Mouse (Mus musculus) lung, postnatal 0 days (tissue): ENCODE measurements around the gene Arl10. TPM values are rescaled to one million over a fixed set of nuclear protein-coding genes. Genes with fewer than 3 reads are reported as not detected.
A peak's percentile ranks its signal among the peaks of the same experiment; 100 is the strongest.

Experiments used
- ATAC-seq: fragments of 200-750 bp; cut with Nextera tagmentation; 2 replicates; pipeline ENCODE4 v1.8.0; 2017; ENCODE audit warnings: moderate library complexity
- DNase-seq: peaks from one replicate; pipeline ENCODE4 v3.0.0-alpha.2; 2016; ENCODE audit warnings: low spot score
- H3K27ac ChIP-seq: fragments of 300-500 bp; sonication (generic); 2 replicates; pipeline ENCODE4 v1.5.1; 2014; ENCODE audit warnings: antibody characterized with exemption, mild to moderate bottlenecking, low read length, mixed read lengths
- H3K27me3 ChIP-seq: fragments of 300-500 bp; sonication (generic); replicated peaks from 2 replicates; pipeline ENCODE4 v1.6.1; 2014; ENCODE audit warnings: low read length, mixed read lengths; ENCODE audit not compliant: insufficient read depth
- H3K36me3 ChIP-seq: fragments of 300-500 bp; sonication (generic); 2 replicates; pipeline ENCODE4 v1.6.1; 2014; ENCODE audit warnings: low read length, mixed read lengths; ENCODE audit not compliant: insufficient read depth
- H3K4me1 ChIP-seq: fragments of 300-500 bp; sonication (generic); 2 replicates; pipeline ENCODE4 v1.6.1; 2014; ENCODE audit warnings: antibody characterized with exemption, low read depth, low read length, mixed read lengths; ENCODE audit not compliant: insufficient read depth
- H3K4me2 ChIP-seq: fragments of 300-500 bp; sonication (generic); replicated peaks from 2 replicates; pipeline ENCODE4 v1.6.1; 2014; ENCODE audit warnings: low read depth, mild to moderate bottlenecking, low read length, moderate library complexity, mixed read lengths
- H3K4me3 ChIP-seq: fragments of 300-500 bp; sonication (generic); 2 replicates; pipeline ENCODE4 v1.5.1; 2014; ENCODE audit warnings: low read depth, low read length
- H3K9ac ChIP-seq: fragments of 300-500 bp; sonication (generic); replicated peaks from 2 replicates; pipeline ENCODE4 v1.6.1; 2014; ENCODE audit warnings: low read depth, mild to moderate bottlenecking
- H3K9me3 ChIP-seq: fragments of 300-500 bp; sonication (generic); 2 replicates; pipeline ENCODE4 v1.6.1; 2016; ENCODE audit warnings: low read length, mixed read lengths
- CTCF ChIP-seq: IDR thresholded peaks from 2 replicates; pipeline ENCODE4 v1.5.1; 2016; ENCODE audit warnings: antibody characterized with exemption, mild to moderate bottlenecking
- EP300 ChIP-seq: IDR thresholded peaks from 2 replicates; pipeline ENCODE4 v1.6.1; 2016; ENCODE audit warnings: antibody characterized with exemption, mild to moderate bottlenecking, control low read depth
- WGBS: fragments of 180-500 bp; shearing (Covaris S2); extraction: QIAGEN DNeasy Blood & Tissue Kit; methylation state at CpG from one replicate; pipeline ENCODE4 v1.1.7; 2014; 5-methylcytosine and 5-hydroxymethylcytosine counted together
- polyA plus RNA-seq: library from polyadenylated mRNA; unstranded; fragments of >200 nt; fragmentation: Nextera tagmentation; extraction: Ambion mirVana; gene quantifications from 2 replicates; pipeline ENCODE4 v1.2.1, GENCODE M21; 2015

The Arl10 gene
- polyA plus RNA-seq, 1 experiment from 2014 or later = 21.4 TPM

GRCm38 (mm10) chr13:54589414-54589995, 14.7 kb downstream of the Arl10 start:
- Histone ChIP-seq H3K4me2 (peak overlapping the region; percentile 78), H3K4me1 (peaks cover 4% of the 10 kb centered on the region; the same call in 1 of the 2 replicates), H3K36me3 (no peaks in the 10 kb centered on the region; the same call in 1 of the 2 replicates), H3K9me3 (no peaks in the 10 kb centered on the region), H3K9ac (peak overlapping the region; percentile 69), H3K27me3 (no peaks in the 10 kb centered on the region), H3K4me3 (peak overlapping the region; percentile 77), H3K27ac (no peak overlapping the region)
- DNase-seq (no peak), ATAC-seq (no peak; the same call in none of the 2 replicates)
- TF ChIP-seq EP300 (no peak; the same call in 1 of the 2 replicates), CTCF (no peak)
- 3% methylated on average over 24 of the region's 24 CpGs for WGBS

- Histone ChIP-seq H3K27ac (peak within 1 kb of the TSS; percentile 87), H3K9ac (peak within 1 kb of the TSS; percentile 69), H3K4me3 (peak within 1 kb of the TSS; percentile 77), H3K4me2 (peak within 1 kb of the TSS; percentile 78), H3K4me1 (peaks cover 4% of the 10 kb centered on the region; the same call in 1 of the 2 replicates), H3K36me3 (peaks cover 4% of the 10 kb centered on the region; the same call in 1 of the 2 replicates), H3K27me3 (no peaks in the 10 kb centered on the region), H3K9me3 (no peaks in the 10 kb centered on the region)
- peak; percentile 99 for ATAC-seq
- under 1% methylated on average over 51 of the region's 51 CpGs for WGBS
- DNase-seq = peak; percentile 99
- TF ChIP-seq CTCF (no peak), EP300 (no peak)
These were observed 15.5 kb downstream of the Arl10 start, which contains the start of the genes Nop16 and Higd2a for GRCm38 (mm10) chr13:54589996-54590951. TSS of gene Nop16 (minus strand) at chr13:54590090. TSS of gene Higd2a (plus strand) at chr13:54590207.

- H3K9ac ChIP-seq = no peak overlapping the region
- 86% methylated on average over 8 of the region's 8 CpGs for WGBS
- DNase-seq = no peak
- ATAC-seq = no peak
- no peak overlapping the region for H3K4me3 ChIP-seq
- H3K4me2 ChIP-seq = no peak overlapping the region
- H3K9me3 ChIP-seq = no peaks in the 10 kb centered on the region
- TF ChIP-seq CTCF (no peak), EP300 (no peak)
- no peak overlapping the region for H3K27ac ChIP-seq
- peaks cover 4% of the 10 kb centered on the region; the same call in 1 of the 2 replicates for H3K4me1 ChIP-seq
- no peaks in the 10 kb centered on the region for H3K27me3 ChIP-seq
- H3K36me3 ChIP-seq = peaks cover 4% of the 10 kb centered on the region; the same call in 1 of the 2 replicates
These were observed 17.1 kb downstream of the Arl10 start for GRCm38 (mm10) chr13:54591776-54592356.

- TF ChIP-seq CTCF = no peak
- TF ChIP-seq EP300 = no peak
- no peaks in the 10 kb centered on the region for H3K9me3 ChIP-seq
- DNase-seq (no peak), ATAC-seq (no peak)
- no peak overlapping the region for H3K4me3 ChIP-seq
- H3K27ac ChIP-seq = no peak overlapping the region
- peaks cover 4% of the 10 kb centered on the region; the same call in 1 of the 2 replicates for H3K4me1 ChIP-seq
- H3K4me2 ChIP-seq = no peak overlapping the region
- H3K9ac ChIP-seq = no peak overlapping the region
- WGBS = 90% methylated on average over 11 of the region's 11 CpGs
- no peaks in the 10 kb centered on the region for H3K27me3 ChIP-seq
- H3K36me3 ChIP-seq = 0 out of 2 replicates have a peak, but pooled peaks cover 4% of the 10 kb centered on the region
These were observed 18.8 kb downstream of the Arl10 start for GRCm38 (mm10) chr13:54593617-54594016.

GRCm38 (mm10) chr13:54596107-54596690, 21.4 kb downstream of the Arl10 start:
- no peak overlapping the region for H3K4me3 ChIP-seq
- TF ChIP-seq EP300 (no peak), CTCF (no peak)
- no peak overlapping the region for H3K9ac ChIP-seq
- H3K36me3 ChIP-seq = 0 out of 2 replicates have a peak, but pooled peaks cover 4% of the 10 kb centered on the region
- H3K27ac ChIP-seq = no peak overlapping the region
- no peaks in the 10 kb centered on the region; the same call in 1 of the 2 replicates for H3K4me1 ChIP-seq
- H3K4me2 ChIP-seq = no peak overlapping the region
- 68% methylated on average over 8 of the region's 8 CpGs for WGBS
- no peak for ATAC-seq
- H3K9me3 ChIP-seq = no peaks in the 10 kb centered on the region
- DNase-seq = no peak
- no peaks in the 10 kb centered on the region for H3K27me3 ChIP-seq
